Mouse (Mus musculus) CD4-positive, CD25-positive, alpha-beta regulatory T cell, adult 2 months (primary cell): Measurements from ENCODE around the gene Syt11.
"Not testable (repeated sequence)": the region's sequence is repeated elsewhere in the genome, so short reads cannot be mapped to it uniquely, and the experiment has no call there.

Experiments
- DNase-seq: peaks from one replicate; pipeline ENCODE4 v3.0.0-alpha.2; 2012; ENCODE audit warnings: low read depth, low spot score

Gene Syt11

DNA sequence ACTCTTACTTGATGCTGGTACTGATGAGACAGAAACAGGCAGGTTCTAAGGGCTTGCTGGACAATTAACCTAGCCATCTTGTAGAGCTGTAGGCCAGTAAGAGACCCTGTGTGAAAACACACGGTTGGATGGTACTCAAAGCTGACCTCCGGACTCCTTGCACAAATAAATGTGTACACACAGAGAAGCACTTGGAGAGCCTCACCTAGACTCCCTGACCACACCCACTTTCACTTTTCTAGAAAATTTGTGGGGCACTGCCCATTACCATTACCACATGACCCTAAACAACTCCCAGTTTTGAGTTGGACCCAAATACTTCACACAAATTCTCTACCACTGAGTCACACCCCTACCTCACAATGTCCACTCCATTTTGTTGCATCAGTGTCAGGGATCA, 38.4 kb downstream of the Syt11 start:
- DNase-seq = no peak

DNA sequence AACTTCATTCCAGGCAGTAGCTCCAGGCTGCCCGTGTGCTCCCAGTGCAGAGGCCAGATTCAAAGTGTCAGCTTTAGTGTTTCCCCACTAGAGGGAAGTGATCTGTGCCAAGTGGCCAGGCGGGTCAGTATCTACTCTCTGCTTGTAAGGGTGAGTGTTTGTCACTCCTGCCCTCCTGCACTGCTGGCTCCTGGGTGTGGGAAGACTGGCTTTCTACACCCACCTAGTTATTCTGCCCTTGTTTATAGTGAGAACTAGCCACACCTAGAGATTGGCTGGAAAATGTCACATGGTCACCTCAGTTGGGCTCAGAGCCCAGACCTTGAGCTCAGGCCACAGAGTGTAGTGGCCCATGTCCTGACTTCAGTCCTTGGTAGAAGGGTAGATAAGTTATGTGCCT, 55.9 kb downstream of the Syt11 start:
- DNase-seq = no peak

DNA sequence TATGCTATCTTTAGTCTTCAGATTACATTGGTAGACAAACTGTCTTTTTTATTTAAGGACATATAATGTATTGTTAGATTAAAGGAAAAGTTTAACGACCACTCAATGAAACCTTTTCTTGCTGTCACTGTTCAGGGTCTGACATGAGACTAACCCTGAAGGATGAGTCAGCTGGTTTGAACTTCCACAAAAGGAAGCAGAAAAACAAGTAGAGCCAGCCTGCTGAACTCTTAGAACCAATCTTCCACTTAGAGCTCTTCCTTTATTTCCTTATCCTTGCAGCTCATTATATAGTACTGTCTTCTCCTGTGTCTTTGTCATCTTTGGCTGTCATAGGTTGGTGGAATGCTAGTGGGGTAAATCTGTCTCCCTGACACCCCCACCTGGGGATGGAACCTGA, 57.1 kb downstream of the Syt11 start:
- DNase-seq = no peak

- no peak for DNase-seq
These were observed 57.7 kb downstream of the Syt11 start for GRCm38 (mm10) chr3:88717198-88717798.

DNA sequence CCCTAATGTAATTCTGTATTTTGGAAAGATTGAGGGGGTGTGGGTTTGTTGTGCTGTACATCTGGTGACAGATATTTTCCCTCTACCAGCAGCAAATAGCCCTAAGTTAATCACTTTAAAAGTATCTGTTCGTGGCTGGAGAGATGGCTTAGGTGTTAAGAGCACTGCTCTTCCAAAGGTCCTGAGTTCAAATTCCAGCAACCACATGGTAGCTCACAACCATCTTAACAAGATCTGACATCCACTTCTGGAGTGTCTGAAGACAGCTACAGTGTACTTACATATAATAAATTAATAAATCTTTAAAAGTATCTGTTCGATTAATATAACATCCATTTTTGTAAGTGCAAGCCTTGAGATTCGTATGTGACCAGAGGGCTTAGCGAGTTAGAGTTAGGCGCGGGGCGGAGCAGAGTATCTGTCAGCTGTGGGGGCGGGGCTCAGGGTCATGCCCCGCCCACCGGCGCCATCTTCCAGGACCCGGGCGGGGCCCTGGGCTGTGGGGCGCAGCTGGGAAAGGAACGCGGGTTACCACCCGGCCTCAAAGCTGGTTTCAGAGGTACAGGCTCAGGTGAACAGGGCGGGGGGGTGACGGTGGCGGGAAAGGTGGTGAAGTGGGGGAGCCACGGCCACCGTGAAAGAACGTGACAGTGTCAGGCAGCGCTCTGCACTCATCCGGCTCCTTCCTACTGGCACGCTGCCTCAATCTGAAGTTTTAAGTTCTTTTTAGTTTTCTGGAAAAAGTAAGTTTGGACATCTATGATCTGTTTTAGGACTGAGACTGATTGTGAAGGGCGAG, 58.4 kb downstream of the Syt11 start, which contains the start of gene Rit1:
Gene Rit1, plus strand, starts transcription at position 440 of the 799 bp plus-strand sequence.
- peak; percentile 93 for DNase-seq

GRCm38 (mm10) chr3:88715716-88716115, 59.2 kb downstream of the Syt11 start:
- DNase-seq = not testable (repeated sequence)

GRCm38 (mm10) chr3:88714725-88715124, 60.2 kb downstream of the Syt11 start:
- DNase-seq = no peak

GRCm38 (mm10) chr3:88713709-88714108, 61.3 kb downstream of the Syt11 start:
- DNase-seq = no peak

DNA sequence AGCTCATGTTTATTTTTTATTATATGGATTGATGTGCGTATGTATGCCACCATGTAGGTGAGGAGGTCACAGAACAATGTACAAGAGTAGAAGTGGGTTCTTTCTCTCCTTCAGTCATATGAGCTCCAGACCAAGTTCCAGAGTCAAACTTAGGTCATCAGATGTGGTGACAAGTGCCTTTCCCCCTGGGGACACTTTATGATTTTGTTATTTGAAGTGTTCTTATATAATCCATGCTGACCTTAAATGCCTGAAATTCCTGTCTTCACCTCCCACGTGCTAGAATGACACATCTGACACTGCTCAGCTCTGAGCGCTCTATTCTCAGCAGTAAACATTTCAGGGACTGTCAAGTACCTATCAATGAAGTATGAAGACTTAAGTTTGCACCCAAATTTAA, 73.7 kb downstream of the Syt11 start:
- DNase-seq = no peak

- DNase-seq = no peak
These were observed 74.7 kb downstream of the Syt11 start for GRCm38 (mm10) chr3:88700247-88700646.

DNA sequence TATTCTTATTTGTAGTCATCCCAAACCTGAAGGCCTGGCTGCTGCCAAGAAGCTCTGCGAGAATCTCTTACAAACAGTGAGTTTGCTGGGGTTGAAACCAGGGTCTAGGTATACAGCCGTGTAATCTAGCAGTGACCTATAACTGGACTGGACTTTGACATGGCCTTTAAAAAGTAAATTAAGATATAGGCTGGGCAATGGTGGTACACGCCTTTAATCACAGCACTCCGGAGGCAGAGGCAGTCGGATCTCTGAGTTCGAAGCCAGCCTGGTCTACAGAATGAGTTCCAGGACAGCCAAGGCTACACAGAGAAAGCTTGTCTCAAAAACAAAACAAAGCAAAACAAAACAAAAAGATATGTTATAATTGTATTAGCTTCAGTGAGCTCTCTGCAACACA, 76.1 kb downstream of the Syt11 start:
- no peak for DNase-seq

- no peak for DNase-seq
These were observed 76.9 kb downstream of the Syt11 start for GRCm38 (mm10) chr3:88698051-88698450.

- no peak for DNase-seq
These were observed 79.4 kb downstream of the Syt11 start for GRCm38 (mm10) chr3:88695545-88695944.
